Mouse (Mus musculus): ENCODE measurements at regions not wholly inside any gene's neighbourhood (a gene's known extent, or its start where the extent isn't known, plus 50 kb on each side); places are given as distances from the start of the nearest gene placed in this dataset.

GRCm38 (mm10) chr10:8943698-8944097 lies 57.8 kb upstream of the Sash1 start:
- 90% methylated on average over 6 of the region's 6 CpGs for WGBS

GRCm38 (mm10) chr10:8942967-8943471 lies 57.1 kb upstream of the Sash1 start:
- Histone ChIP-seq H3K9me3 (replicated peaks; ENCODE audit: control insufficient read depth, low read length) (no peaks in the 10 kb centered on the region), H3K4me2 (ENCODE audit: low read length) (no peak overlapping the region), H3K9ac (ENCODE audit: low read length) (no peak overlapping the region), H3K4me1 (ENCODE audit: control insufficient read depth, insufficient read depth, low read length) (no peaks in the 10 kb centered on the region), H3K27ac (ENCODE audit: low read depth, low read length) (no peak overlapping the region), H3K36me3 (ENCODE audit: control insufficient read depth, insufficient read depth, low read length) (no peaks in the 10 kb centered on the region), H3K4me3 (ENCODE audit: low read depth, low read length) (no peak overlapping the region), H3K27me3 (replicated peaks; ENCODE audit: control insufficient read depth, insufficient read depth, low read length) (no peaks in the 10 kb centered on the region)
- WGBS: 73% methylated on average over 6 of the region's 6 CpGs
- ATAC-seq (no peak), DNase-seq (ENCODE audit: low spot score) (no peak)

More at GRCm38 (mm10) chr10:8943698-8944097, 57.8 kb upstream of the Sash1 start:
- no peaks in the 10 kb centered on the region for H3K27me3 ChIP-seq (replicated peaks; ENCODE audit: control insufficient read depth, insufficient read depth, low read length)
- H3K4me1 ChIP-seq (ENCODE audit: control insufficient read depth, insufficient read depth, low read length): no peaks in the 10 kb centered on the region
- H3K4me2 ChIP-seq (ENCODE audit: low read length): no peak overlapping the region
- H3K36me3 ChIP-seq (ENCODE audit: control insufficient read depth, insufficient read depth, low read length): no peaks in the 10 kb centered on the region
- no peak overlapping the region for H3K27ac ChIP-seq (ENCODE audit: low read depth, low read length)
- DNase-seq (ENCODE audit: low spot score) (no peak), ATAC-seq (no peak)
- no peak overlapping the region for H3K9ac ChIP-seq (ENCODE audit: low read length)
- no peaks in the 10 kb centered on the region for H3K9me3 ChIP-seq (replicated peaks; ENCODE audit: control insufficient read depth, low read length)
- no peak overlapping the region for H3K4me3 ChIP-seq (ENCODE audit: low read depth, low read length)

- ATAC-seq (no peak), DNase-seq (ENCODE audit: low spot score) (no peak)
- H3K9me3 ChIP-seq (replicated peaks; ENCODE audit: control insufficient read depth, low read length): no peaks in the 10 kb centered on the region
- H3K27me3 ChIP-seq (replicated peaks; ENCODE audit: control insufficient read depth, insufficient read depth, low read length): no peaks in the 10 kb centered on the region
- no peak overlapping the region for H3K27ac ChIP-seq (ENCODE audit: low read depth, low read length)
- H3K4me1 ChIP-seq (ENCODE audit: control insufficient read depth, insufficient read depth, low read length): no peaks in the 10 kb centered on the region
- no peaks in the 10 kb centered on the region for H3K36me3 ChIP-seq (ENCODE audit: control insufficient read depth, insufficient read depth, low read length)
- no peak overlapping the region for H3K4me3 ChIP-seq (ENCODE audit: low read depth, low read length)
- no peak overlapping the region for H3K9ac ChIP-seq (ENCODE audit: low read length)
- no peak overlapping the region for H3K4me2 ChIP-seq (ENCODE audit: low read length)
- WGBS: 89% methylated on average over 4 of the region's 4 CpGs
Observed at GRCm38 (mm10) chr10:8936369-8936768, 50.5 kb upstream of the Sash1 start.
